Mouse (Mus musculus) cerebellum, adult 9-10 months (tissue): ENCODE results near the gene Col4a2.
A peak's percentile ranks its signal among the peaks of the same experiment; 100 is the strongest.

Experiments
- DNase-seq: peaks from one replicate; pipeline ENCODE4 v3.0.0; 2022

Gene Col4a2

DNA sequence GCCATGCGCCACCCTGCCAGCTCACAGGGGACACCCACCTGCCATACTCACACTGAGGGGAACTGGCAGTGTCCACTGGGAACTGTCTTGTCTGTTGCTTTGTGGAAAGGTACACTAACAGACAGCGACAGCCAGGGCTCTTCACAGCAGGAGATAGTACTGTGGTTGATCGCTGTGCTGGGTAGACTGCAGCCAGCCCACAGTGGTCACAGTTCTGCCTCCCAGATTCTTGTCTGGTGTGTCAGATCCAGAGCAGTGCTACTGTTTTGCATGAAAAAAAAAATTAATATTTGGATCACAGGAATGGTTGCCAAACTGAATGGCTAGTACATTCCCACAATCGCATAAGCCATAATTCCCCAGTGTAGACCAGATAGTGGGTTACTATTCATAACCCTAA, 74.7 kb downstream of the Col4a2 start:
- DNase-seq = no peak

GRCm38 (mm10) chr8:11389275-11390050, 76.9 kb downstream of the Col4a2 start:
- DNase-seq = no peak

DNA sequence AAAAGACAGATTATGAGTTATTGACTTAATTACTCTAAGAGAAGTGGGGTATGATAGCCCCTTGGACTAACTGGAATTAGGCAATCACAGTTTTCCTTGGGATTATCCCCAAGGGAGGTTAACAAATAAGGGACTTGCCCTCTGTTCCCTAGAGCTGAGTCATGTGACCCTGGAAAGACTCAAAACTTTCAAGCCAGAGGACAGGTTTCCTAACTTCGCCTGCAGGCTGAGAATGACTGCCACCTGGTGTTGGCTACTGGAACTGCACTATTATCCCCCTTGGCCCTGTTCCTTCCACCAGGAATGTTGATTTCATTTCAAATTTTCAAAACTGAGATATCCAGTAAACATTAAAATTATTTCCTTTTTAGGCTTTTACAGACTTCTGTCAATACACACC, 80.1 kb downstream of the Col4a2 start:
- DNase-seq = peak; percentile 18

DNA sequence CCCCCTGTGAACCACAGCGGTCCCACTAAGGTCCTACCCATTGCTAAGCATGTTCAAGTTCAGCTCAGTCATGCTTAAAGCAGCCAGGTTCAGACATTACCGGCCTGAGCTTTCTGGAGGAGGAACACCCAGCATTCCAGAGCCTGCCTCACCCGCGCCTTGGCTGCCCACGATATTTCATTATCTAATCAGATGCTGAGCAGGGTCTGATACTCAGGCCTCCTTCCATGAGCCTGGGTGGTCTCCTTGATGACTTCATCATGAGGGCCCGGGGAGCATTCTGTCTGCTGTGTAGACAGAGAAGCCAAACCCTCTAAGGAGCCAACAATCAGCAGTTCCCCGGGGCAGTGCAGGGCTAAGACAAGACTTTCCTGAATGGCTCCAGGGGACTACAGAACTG, 80.6 kb downstream of the Col4a2 start:
- DNase-seq = no peak

GRCm38 (mm10) chr8:11393607-11394006, 81.0 kb downstream of the Col4a2 start:
- DNase-seq = no peak

DNA sequence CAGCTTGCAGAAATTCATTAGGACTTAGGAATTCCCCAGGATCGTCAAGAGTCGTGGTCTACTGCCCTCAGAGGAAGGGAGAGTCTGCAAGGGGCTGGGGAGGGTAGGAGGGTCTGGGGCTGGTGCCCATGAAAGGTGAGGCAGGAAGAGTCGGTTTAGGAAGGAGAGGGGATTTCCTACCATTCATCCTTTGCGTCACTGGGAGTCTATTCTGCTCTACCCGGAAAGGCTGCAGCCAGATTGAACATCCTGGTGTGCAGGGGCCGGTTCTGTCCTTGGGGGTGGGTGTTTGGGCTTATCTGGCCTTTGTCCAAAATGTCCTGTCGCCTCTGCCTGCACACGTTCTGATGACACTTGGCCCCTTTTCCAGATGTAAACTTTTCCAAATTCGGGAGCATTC, 82.2 kb downstream of the Col4a2 start:
- no peak for DNase-seq

- no peak for DNase-seq
Observed at GRCm38 (mm10) chr8:11395601-11396000, 83.0 kb downstream of the Col4a2 start.

DNA sequence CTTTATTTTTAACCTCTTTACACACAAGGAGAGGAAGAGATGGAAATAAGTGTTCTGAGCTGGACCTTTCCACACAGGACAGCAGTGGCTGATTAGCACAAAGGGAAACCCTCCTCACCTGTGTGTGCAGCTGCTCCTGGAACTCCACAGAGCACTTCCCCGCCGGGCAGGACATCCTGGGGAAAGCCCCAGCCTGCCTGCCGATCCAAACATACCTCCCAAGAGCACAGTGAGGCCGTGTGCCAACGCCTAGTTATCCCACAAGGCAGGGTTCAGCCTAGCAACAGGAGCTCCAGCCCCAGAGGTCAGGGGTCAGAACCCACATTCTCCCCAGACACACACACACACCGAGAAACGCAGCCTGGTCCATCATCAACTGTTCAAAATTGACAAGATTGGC, 83.5 kb downstream of the Col4a2 start:
- no peak for DNase-seq

DNA sequence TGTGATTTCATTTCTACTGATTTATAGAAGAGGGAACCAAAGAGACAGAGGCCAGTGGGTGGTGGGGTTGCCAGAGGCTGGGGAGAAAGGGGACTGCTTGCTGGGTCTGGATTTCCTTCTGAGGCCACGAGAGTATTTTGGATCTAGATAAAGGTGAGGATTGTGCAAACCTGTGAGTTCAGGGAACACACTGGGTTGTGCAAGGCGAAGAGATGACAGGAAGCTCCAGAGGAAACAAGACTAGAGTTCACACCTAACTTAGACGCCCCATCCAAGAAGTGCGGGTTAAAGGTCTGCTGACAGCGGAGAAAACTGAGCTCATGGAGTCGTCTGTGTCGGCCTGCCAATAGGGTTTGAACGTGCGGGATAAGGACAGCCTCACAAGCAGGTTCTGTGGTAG, 84.5 kb downstream of the Col4a2 start:
- DNase-seq = no peak

- DNase-seq = no peak
Observed at GRCm38 (mm10) chr8:11399706-11400105, 87.1 kb downstream of the Col4a2 start.

DNA sequence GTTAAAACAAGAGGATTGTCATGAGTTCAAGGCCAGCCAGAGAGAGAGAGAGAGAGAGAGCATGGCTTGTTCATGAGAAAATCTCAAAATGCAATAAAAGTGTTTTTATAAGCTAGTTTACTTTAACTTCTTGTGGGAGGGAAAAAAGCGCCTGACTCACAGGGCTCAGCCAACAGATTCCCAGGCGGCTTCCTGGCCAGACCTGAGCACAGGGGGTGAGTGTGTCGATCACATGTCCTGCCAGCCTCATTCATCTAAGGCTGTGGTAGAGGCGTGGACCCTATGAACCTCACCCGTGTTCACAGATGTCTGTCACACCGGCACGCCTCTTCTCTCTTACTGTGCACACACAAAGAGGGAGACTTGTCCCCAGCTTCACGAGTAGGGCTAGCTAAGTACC, 87.6 kb downstream of the Col4a2 start:
- DNase-seq = no peak

DNA sequence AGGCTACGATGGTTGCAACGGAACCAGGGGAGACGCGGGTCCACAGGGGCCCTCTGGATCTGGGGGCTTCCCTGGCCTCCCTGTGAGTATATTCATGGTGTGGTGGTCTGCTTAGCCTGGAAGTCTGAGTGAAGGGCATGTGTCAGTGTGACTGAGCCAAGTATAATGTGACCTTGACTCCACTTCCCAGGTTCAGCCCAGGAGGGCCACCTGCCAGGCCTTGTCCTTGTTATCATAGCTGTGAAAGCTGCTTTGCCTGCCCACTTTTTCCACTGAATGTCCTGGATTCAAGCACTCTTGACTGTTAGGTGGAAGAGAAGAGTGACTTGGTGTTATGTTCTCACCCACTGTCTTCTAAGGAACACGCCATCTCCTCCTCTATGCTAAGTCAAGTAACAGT, 88.6 kb downstream of the Col4a2 start:
- no peak for DNase-seq

DNA sequence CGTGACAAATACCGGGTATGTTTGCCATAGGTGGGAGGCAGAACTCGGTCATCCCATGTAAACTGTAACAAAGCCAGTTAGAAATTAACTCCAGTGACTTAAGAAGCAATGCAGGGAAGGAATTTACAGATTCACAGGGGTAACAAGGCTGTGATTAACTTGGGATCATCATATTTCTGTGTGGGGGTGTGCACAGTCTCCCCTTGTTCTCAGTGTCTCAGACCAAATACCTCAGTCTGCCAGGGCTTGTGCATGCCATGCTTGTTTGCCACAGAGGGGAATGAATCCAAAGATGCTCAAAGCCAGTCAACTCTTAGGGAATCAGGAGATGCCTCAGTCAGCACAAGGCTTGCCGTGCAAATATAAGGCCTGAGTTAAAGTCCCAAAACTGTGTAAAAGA, 89.6 kb downstream of the Col4a2 start:
- no peak for DNase-seq

GRCm38 (mm10) chr8:11403813-11404212, 91.2 kb downstream of the Col4a2 start:
- DNase-seq = no peak

DNA sequence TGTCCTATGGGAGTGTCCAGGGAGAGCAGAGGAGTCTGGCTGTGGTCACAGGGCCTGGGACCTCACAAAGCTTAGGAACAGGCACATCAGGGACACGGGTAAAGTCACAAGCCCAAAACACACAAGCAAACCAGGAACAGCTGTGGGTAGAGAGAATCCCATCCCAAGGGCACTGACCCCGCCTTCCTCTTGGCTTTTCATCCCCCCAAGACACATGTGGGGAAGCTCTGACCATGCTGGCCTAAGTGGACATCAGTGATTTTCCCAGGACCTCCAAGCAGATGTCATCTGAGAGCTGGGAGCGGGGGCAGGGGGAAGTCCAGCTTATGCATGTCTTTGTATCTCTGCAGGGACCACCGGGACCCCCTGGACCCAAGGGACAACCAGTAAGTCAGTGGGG, 92.0 kb downstream of the Col4a2 start:
- no peak for DNase-seq

DNA sequence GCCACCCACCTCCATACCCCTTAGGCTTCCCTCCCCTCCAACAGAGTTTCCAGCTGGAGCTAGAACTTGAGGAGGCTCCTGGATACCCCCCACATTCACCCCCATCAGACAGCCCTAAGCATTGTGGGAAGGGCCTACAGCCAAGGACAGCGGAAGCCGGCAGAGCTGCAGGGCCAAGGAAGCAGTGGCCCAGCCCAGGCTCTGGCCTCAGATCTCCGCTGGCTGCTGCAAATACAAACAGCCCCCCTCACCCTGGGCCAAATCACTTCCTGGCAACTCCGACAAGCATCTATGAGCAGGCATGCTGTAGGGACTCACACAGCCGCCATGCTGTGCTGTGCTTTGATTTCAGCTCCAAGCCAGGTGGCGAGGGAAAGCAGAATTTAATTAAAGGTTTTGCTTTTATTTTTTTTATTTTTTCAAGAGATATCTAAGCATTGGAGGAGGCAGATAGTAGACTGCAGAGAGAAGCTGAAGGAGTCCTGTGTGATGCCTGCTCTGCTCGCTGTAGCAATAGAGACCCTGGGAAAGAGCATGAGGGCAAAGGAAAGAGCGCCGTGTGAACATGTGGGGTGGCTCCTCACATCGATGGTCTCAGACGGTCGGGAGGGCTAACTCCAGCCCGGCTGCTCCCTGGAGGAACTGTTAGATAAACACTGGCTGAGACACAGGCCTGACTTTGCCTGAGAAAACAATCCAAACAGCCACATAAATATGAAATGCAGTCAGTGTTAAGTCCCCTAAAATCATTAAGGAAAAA, 93.3 kb downstream of the Col4a2 start:
- no peak for DNase-seq

DNA sequence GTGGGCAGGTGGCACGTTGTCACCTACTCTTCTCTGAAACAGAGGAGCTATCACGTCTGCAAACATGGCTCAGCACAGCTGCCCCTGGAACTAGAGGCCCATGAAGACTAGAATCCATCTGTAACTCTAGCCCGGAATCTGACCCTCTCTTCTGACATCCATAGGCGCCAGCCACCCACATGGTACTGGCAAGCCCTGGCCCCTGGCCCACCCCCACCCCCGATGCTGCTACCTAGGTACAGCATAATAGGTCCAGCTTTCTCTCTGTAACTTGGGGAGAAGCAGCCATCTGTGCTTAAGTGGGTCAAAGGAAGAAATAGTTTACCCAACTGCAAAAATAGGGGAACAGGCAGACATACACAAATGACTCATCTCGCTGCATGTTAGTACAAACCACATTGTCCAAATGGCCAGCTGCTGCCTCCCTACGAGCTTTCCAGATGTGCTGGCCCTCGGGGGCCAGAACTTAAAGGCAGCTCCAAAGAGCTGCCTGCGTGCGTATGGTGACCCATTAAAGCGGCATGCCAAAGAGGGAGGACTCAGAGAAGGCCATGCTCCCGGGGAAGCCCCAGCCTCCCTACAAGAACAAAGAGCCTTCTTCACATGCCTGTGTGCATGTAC, 99.0 kb downstream of the Col4a2 start:
- DNase-seq = no peak

DNA sequence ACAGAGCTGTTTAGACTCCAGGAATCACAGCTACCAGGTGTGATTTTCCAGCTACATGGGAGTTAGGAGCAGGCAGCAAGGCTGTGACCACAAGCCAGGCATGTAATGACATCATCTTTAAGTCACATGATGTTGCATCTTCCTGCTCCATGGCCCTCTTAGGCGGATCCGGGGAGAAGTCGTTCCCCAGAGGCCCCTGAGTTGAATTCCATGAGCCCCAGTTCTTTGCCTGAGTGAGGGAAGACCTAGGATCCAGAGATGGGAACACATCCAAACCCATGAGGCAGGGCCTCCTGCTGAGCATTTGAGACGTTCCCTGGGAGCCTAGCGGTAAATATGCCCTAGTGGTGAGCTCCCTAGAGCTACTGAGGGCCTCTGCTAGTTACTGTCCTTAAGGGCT, 99.8 kb downstream of the Col4a2 start:
- DNase-seq = no peak

DNA sequence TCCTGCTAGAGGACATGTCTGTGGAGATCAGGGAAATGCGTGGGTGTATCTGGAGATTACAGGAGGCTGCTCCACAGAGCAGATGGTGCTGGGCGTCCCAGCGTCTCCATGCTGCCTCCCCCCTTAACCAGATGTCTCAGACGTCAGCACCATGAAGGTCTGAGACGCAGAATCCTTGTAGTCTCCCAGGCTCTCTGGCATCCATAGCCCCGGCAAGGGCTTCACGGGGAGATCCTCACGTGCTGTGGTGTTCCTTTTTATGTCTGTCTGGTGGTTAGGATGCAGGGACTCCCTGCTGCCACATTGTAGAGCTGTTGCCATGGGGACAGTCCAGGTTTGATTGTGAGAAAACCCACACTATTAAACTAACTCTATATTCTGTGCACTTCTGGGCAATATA, 101.7 kb downstream of the Col4a2 start:
- peak; percentile 18 for DNase-seq

DNA sequence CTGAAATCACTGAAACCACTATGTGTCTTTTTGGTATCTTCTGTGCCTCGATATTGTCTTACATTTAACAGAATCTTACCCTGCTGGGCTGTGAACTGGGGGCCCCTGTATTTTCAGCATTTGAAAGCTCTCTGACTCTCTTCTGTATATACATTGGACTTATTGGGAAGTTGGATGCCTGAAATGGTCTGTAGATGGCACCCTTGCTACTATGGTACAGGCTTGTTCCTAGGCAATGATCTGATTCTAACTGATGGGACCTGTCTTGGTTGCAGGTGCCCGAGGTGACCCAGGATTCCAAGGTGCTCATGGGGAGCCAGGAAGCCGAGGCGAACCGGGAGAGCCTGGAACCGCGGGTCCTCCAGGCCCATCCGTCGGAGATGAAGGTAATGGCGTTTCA, 102.5 kb downstream of the Col4a2 start:
- peak; percentile 22 for DNase-seq

- DNase-seq = no peak
Observed at GRCm38 (mm10) chr8:11417762-11418161, 105.2 kb downstream of the Col4a2 start.

DNA sequence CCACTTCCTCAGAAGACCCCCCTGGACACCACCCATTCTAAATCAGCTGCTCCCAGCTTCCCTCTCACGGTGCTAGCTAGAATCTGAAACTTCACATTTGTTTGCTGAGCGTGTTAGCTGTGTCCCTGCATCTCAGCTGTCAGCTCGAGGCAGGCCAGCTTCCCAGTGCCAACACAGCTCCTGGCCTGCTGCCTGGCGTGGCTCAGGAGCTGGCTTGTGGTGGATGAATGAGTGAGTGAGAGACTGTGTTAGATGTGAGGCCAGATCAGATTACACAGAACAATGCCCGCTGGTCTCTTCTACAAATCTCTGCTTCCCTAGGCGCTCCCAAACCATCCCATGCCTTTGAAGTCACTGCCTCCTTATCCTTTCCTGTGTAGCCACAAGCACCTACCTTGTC, 106.6 kb downstream of the Col4a2 start:
- peak; percentile 69 for DNase-seq

- peak; percentile 62 for DNase-seq
Observed at GRCm38 (mm10) chr8:11419645-11420044, 107.0 kb downstream of the Col4a2 start.

GRCm38 (mm10) chr8:11421105-11421504, 108.5 kb downstream of the Col4a2 start:
- no peak for DNase-seq
